Mouse (Mus musculus) heart, postnatal 0 days (tissue): ENCODE data around the gene Tbc1d16.

Source experiments
- CTCF ChIP-seq: IDR thresholded peaks from 2 replicates; pipeline ENCODE4 v1.5.1; 2016; ENCODE audit warnings: antibody characterized with exemption, control low read depth, low read depth
- EP300 ChIP-seq: IDR thresholded peaks from 2 replicates; pipeline ENCODE4 v1.6.1; 2016; ENCODE audit warnings: antibody characterized with exemption, low read depth

GRCm38 (mm10) chr11:119163734-119163992, 64.6 kb downstream of the Tbc1d16 start:
- TF ChIP-seq CTCF (no peak), EP300 (no peak)
